Mouse (Mus musculus) gastrocnemius, adult 2 months (tissue): ENCODE measurements at regions not wholly inside any gene's neighbourhood (a gene's known extent, or its start where the extent isn't known, plus 50 kb on each side); places are given as distances from the start of the nearest gene placed in this dataset.

Experiments
- DNase-seq: peaks from one replicate; pipeline ENCODE4 v3.0.0; 2022
- H3K27ac ChIP-seq: fragments of 200-600 bp; 2 replicates; pipeline ENCODE4 v1.8.1; 2022; ENCODE audit warnings: mild to moderate bottlenecking
- H3K4me3 ChIP-seq: fragments of 200-600 bp; 2 replicates; pipeline ENCODE4 v1.8.1; 2022; ENCODE audit warnings: mild to moderate bottlenecking, moderate library complexity
- CTCF ChIP-seq: fragments of 200-600 bp; IDR thresholded peaks from 2 replicates; pipeline ENCODE4 v1.8.1; 2022; ENCODE audit warnings: antibody characterized with exemption, mild to moderate bottlenecking, moderate library complexity
- intact Hi-C: fragments of 180-260 bp; cut with DNase I; formaldehyde crosslinking; loops from one replicate; pipeline ENCODE4 v1.15.1; 2025

DNA sequence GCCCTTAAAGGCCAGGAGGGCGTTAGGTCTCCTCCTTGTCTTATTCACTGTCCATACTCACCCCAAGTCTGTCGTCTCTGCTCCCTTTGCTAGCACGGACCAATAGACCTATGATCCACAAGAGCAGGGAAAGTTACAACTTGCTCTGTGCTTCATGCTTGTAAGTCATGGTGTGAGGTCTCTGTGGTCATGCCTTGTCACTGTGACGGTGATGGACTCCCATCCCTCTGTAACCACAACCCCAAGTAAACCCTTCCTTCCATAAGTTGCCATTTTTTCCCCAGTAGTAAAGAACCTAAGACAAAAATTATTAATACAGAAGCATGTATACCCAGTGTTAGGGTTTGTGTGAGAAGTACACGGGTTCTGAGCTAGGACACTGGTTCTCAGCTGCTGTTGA lies 104.6 kb upstream of the Satb1 start:
- intact Hi-C loops = no loop called here
- DNase-seq = no peak
- H3K4me3 ChIP-seq = no peak overlapping the region
- no peak overlapping the region for H3K27ac ChIP-seq
- no peak for TF ChIP-seq CTCF

- intact Hi-C loops = no loop called here
- H3K4me3 ChIP-seq = no peak overlapping the region
- DNase-seq = peak; percentile 18
- no peak overlapping the region for H3K27ac ChIP-seq
- no peak for TF ChIP-seq CTCF
These were observed 103.0 kb upstream of the Satb1 start for GRCm38 (mm10) chr17:51936071-51936470.

DNA sequence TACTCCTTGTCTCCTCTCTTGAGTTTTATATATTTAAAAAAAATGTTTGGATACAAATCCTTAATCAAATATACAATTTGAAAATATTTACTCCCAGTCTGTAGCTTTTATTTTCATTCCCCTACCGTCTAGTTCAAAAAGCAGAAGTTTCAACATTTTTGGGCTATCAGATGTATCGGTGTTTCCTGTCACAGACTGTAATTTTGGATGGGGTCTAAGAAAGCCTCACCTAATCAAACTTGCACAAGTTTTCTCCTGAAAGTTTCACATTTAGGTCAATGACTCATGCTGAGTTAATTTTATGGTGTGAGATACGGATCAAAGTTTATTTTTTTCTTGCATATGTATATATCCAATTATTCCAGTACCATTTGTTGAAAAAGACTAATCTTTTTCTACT lies 93.3 kb upstream of the Satb1 start:
- no peak for DNase-seq
- no peak overlapping the region for H3K27ac ChIP-seq
- no peak overlapping the region for H3K4me3 ChIP-seq
- intact Hi-C loops = no loop called here
- TF ChIP-seq CTCF = no peak

- Histone ChIP-seq H3K27ac (no peak overlapping the region), H3K4me3 (no peak overlapping the region)
- no peak for DNase-seq
- no peak for TF ChIP-seq CTCF
- intact Hi-C loops = no loop called here
These were observed 73.9 kb upstream of the Satb1 start for GRCm38 (mm10) chr17:51907031-51907430.

GRCm38 (mm10) chr17:51906418-51906817 lies 73.3 kb upstream of the Satb1 start:
- Histone ChIP-seq H3K27ac (no peak overlapping the region), H3K4me3 (no peak overlapping the region)
- DNase-seq = no peak
- intact Hi-C loops = no loop called here
- no peak for TF ChIP-seq CTCF

- no peak for TF ChIP-seq CTCF
- no peak for DNase-seq
- intact Hi-C loops = no loop called here
- Histone ChIP-seq H3K4me3 (no peak overlapping the region), H3K27ac (no peak overlapping the region)
These were observed 70.8 kb upstream of the Satb1 start for GRCm38 (mm10) chr17:51903885-51904284.

- intact Hi-C loops = no loop called here
- no peak for TF ChIP-seq CTCF
- no peak for DNase-seq
- Histone ChIP-seq H3K27ac (no peak overlapping the region), H3K4me3 (no peak overlapping the region)
These were observed 66.3 kb upstream of the Satb1 start for GRCm38 (mm10) chr17:51899376-51899775.

DNA sequence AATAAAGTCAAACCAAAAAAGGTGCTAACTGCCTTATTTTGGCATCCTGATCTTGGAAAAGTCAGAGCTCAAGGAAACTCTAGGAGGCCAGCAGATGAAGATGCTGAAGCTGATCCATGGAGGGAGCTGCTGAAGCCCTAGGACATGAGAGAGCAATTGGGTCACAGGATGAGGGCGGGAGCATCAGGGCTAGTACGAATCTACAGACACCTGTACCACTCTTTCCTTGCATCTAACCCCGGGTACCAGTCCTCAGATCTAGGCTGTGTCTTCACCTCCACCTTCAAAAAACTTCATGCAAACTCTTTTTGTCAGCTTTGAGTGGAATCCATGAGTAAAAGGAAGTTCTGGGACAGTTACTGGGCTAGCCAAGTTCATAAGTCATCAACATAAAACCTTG lies 63.1 kb upstream of the Satb1 start:
- no peak for TF ChIP-seq CTCF
- no peak overlapping the region for H3K4me3 ChIP-seq
- intact Hi-C loops = no loop called here
- DNase-seq = no peak
- no peak overlapping the region for H3K27ac ChIP-seq

DNA sequence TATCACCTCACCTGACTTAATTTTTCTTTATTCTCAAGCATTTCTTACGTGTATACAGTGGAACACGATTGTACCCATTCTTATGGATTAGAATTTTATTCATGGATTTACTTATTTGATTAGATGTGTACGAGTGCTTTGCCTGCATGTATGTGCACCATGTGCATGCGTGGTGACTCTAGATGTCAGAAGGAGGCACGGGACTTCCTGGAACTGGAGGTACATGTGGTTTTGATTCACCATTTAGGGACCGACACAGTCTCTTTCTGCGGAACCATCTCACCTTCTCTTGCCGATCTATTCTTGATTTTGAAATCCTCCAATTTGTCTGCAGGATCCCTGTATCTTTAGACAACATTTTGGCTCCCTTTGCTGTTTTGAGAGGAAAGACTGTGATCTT lies 61.2 kb upstream of the Satb1 start:
- no peak overlapping the region for H3K27ac ChIP-seq
- intact Hi-C loops = no loop called here
- TF ChIP-seq CTCF = no peak
- H3K4me3 ChIP-seq = no peak overlapping the region
- no peak for DNase-seq

- TF ChIP-seq CTCF = no peak
- intact Hi-C loops = no loop called here
- DNase-seq = no peak
- no peak overlapping the region for H3K27ac ChIP-seq
- H3K4me3 ChIP-seq = no peak overlapping the region
These were observed 59.8 kb upstream of the Satb1 start for GRCm38 (mm10) chr17:51892856-51893255.

DNA sequence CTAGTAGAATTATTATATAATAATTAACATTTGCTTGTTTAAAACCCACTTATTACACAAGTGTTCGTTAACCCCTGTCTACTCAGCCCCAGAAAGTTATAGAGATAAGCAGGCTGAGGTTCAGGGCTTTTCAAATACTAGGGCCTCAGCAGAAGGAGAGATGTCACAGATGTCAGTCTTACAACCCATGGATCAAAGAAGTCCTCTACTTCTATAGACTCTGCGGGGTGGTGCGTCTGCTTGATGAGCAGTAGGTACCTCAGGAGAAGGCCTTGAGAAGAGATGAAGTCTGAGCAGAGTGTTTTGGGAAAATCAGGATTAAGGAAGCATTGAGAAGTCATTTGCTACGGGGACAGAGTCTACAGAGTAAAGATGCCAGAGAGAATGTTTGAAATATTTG lies 59.1 kb upstream of the Satb1 start:
- TF ChIP-seq CTCF = no peak
- Histone ChIP-seq H3K4me3 (no peak overlapping the region), H3K27ac (no peak overlapping the region)
- intact Hi-C loops = no loop called here
- no peak for DNase-seq
